Mouse (Mus musculus) right cerebral cortex, postnatal 36 days (tissue): ENCODE data around the gene Opcml.

Source experiments
- DNase-seq, 2 experiments: peaks; one replicate each; pipeline ENCODE4 v3.0.0; 2022; ENCODE audit warnings: low spot score in 2 of 2, mixed read lengths in 1 of 2

Opcml gene

GRCm38 (mm10) chr9:28160953-28161352 lies 370.4 kb downstream of the Opcml start:
- DNase-seq, result no peak

DNA sequence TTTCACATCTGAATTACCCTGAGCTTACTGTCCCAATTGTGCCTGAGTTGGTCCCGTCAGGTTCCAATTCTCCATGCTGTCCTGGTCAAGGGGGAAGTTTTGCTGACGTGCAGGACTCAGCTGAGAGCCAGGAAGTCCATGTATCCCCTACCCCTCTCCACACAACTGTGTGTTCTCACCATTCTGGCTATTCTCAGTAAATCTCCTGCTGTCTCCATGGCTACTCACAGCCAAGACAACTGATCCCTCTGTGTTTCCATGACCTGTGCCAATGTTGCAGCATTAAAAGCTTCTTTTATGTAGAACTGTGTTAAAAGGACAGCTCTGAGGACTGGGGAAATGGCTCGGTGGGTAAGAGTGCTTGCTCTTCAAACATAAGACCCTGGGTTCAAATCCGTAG lies 373.4 kb downstream of the Opcml start:
- DNase-seq, result no peak

GRCm38 (mm10) chr9:28171890-28172289 lies 381.3 kb downstream of the Opcml start:
- peak; percentile 20 to 25 for DNase-seq

- DNase-seq, result no peak
Measured at GRCm38 (mm10) chr9:28177052-28177451, 386.5 kb downstream of the Opcml start.

- DNase-seq, result no peak
Measured at GRCm38 (mm10) chr9:28178123-28178887, 387.7 kb downstream of the Opcml start.

DNA sequence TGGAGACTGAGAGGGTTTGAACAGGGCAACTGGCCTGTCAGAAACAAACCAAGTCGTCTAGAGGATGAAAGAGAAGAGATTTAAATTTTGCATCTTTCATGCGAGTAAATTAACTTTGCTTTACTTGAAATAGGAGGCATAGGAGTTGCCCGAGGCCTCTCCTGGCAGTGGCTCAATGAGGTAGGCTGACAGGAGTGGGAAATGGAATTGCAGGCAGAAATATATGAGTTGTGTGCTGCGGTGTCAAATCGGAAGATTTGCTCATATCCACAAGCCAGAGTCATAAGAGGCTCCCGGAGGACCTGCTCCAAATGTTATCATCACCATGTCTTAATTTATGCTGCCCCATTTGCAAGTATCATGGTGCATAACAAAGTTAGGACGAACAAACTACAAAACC lies 391.3 kb downstream of the Opcml start:
- no peak for DNase-seq

GRCm38 (mm10) chr9:28190226-28190625 lies 399.7 kb downstream of the Opcml start:
- DNase-seq, result no peak

GRCm38 (mm10) chr9:28190751-28191150 lies 400.2 kb downstream of the Opcml start:
- no peak for DNase-seq

GRCm38 (mm10) chr9:28196550-28196949 lies 406.0 kb downstream of the Opcml start:
- no peak for DNase-seq

- DNase-seq, result no peak
Measured at GRCm38 (mm10) chr9:28197061-28197460, 406.5 kb downstream of the Opcml start.

GRCm38 (mm10) chr9:28197631-28198030 lies 407.1 kb downstream of the Opcml start:
- peak; percentile 42 to 58 for DNase-seq

DNA sequence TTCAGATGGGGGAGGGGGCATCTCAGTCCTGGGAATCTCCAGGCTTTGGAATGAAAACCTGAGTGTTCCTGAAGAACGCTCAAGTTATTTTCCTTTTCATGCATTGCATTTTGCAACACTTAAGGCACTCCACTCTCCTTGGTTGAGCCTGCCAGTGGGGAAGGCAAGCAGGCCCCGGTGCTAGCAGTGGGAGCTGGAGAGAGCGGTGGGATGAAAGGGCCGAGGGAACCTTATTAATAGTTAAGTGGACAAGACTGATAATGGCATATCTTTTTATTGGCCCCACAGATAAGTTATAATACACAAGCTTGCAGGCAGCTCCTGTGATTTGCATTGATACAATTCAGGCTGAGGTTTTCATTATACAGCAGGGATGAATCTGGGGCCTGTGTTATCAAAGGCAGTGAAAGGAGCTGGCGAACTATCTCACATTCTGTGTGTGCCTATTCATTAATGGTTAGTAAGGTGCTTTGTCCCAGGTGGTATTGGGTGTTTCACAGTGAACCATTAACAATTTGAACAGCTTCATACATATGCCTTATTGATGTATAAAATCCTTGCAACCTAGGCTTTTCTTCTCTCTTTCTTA lies 407.6 kb downstream of the Opcml start:
- no peak for DNase-seq

DNA sequence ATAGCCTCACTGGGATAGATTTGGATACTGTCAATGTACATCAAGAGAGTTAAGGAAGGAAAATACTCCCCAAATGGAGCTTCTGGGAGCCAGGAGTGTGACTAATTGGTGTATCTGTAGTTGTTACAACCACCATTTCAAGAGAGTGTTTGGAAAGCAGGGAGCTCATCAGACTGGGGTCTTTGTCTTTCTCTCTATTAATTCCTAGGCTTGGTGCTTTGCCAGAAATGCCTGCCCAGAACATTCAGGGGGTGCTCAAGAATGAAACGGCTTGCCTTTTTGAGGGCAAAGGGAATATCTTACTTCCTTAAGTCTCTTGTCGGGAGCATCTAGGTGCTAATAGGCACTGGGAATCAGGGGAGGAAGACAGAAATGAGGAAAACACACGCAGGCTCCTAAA lies 416.9 kb downstream of the Opcml start:
- no peak for DNase-seq

DNA sequence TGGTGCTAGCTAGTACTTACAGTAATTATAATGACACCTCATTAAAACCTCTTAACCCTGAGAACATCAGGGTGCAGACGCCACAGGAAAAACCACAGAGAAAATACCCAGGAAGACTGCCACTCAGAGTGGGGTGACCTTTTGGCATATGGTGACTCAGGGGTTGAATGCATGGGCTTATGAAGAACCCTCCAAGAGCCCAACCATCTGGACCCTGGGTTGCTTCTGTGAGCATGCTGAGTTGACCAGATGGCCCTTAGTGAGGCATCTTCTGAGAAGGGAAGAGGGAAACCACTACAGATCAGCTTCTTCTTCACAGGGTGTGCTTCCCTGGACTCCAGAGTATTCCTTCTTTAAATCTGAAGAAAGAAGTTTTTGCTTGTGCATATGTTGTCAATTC lies 418.1 kb downstream of the Opcml start:
- DNase-seq, result no peak

DNA sequence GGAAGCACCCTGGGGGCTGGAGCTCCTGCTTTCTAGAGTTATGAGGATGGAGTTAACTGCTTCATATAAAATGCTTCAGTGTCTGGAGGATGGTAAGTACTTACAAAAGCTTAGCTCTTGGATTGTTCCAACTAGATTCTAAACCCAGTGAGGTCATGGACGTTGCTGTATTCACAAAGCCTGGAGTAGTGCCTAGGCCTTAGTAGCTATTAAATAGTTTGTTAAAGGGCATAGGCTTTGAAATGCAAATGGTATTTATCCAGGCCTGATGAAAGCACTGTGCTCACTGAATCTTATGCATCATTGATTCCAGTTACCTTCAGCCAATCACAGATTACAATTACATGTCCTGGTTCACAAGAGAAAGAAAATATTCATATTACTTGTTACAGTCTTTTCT lies 421.3 kb downstream of the Opcml start:
- DNase-seq, result no peak

GRCm38 (mm10) chr9:28213893-28214292 lies 423.3 kb downstream of the Opcml start:
- no peak for DNase-seq

DNA sequence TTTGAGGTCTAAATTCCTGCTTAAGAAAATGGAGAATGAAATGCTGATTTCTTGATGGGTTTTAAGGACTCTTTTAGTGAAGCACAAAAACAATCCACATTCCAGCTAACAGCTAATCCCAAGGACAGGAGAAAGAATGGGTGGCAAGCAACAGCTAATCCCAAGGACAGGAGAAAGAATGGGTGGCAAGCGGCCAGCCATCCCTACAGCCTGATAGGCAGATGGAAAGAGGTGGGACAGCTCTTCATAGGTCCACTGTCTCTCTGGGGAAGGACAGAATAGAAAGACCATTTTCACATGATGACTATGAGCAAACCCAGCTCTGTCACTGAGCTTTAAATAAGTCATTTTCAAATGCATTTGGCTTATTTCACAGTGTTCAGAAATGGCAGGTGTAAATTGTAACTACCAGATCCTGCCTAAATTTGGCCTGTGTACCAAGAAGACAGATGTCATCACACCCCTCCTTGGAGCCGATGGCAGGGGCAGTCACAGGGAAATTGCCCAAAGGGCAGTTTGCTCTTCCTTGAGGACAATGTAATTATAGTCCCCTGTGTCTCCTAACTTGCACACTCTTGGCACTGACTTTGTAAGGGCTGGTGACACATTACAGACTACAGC lies 427.6 kb downstream of the Opcml start:
- DNase-seq, result peak in 1 of 2 experiments; percentile 30

DNA sequence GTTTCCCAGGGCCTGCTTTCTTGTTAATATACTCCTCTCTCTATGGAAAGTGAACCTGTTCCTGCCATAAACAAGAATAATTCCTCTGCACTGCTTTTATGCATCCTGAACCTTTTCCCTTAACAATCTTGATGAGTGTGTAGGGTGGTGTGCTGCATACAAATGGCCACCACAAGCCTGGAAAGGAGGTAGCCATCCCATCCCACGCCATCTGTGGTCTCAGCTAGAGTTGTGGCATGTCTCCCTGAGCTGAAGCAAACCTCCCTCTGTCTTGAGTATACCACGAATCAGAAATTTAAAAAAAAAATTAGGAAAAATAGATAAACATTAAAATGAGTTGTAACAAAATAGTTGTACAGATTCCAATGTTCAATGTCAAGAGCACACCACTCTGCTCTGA lies 432.2 kb downstream of the Opcml start:
- DNase-seq, result no peak

DNA sequence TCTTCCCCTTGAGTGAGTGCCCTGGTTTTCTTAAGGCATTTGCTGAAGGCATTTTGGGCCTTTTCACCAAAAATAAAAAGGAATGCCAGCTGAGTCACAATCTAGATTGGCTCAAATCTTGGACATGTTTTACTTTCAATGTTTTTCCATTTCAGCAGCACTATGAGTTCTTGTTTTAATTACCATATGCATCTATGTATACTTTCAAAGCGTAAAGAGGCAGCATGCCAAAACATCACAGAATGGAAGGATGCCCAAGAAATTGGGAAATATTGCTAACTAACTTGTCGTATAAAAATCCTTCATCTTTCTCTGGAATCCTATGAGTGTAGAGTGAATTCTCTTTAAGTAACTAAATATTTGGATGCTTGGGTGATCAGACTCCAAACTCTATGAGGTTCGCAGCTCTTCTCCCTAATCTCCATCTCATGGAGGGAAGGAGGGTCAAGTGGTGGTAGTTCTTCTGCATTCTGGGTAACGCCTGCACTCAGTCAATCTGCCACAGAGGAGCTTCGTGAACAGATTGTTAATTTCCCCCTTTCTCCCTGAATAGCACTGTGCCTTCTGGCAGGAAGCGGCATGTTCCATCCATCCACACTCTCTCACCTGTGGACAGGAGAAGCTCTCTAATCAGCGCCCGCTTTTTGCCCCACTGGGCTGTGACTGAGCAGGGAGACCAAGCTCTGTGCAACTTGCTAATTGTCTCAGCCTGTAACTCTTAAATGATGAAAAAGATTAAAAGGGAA lies 435.4 kb downstream of the Opcml start:
- peak in 1 of 2 experiments; percentile 30 for DNase-seq

GRCm38 (mm10) chr9:28226570-28226951 lies 436.0 kb downstream of the Opcml start:
- DNase-seq, result peak in 1 of 2 experiments; percentile 57

DNA sequence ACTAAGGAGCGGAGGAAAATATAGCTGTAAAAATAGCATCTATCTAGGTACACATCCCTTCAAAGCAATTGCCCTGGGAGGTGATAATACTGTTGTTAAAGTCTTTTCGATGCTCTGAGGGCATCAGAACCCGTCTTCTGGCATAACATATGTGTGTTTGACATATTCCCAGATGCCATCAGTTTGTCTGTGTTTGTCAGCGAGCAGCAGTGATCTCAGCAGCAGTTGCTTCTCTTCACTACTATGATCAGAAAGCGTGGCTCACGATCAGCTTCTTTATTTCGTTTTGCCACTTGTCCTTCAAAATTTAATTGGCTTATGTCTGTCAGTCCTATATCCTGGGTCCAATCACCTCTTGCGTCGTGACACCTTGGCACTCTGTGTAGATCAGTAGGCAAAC lies 447.9 kb downstream of the Opcml start:
- no peak for DNase-seq

DNA sequence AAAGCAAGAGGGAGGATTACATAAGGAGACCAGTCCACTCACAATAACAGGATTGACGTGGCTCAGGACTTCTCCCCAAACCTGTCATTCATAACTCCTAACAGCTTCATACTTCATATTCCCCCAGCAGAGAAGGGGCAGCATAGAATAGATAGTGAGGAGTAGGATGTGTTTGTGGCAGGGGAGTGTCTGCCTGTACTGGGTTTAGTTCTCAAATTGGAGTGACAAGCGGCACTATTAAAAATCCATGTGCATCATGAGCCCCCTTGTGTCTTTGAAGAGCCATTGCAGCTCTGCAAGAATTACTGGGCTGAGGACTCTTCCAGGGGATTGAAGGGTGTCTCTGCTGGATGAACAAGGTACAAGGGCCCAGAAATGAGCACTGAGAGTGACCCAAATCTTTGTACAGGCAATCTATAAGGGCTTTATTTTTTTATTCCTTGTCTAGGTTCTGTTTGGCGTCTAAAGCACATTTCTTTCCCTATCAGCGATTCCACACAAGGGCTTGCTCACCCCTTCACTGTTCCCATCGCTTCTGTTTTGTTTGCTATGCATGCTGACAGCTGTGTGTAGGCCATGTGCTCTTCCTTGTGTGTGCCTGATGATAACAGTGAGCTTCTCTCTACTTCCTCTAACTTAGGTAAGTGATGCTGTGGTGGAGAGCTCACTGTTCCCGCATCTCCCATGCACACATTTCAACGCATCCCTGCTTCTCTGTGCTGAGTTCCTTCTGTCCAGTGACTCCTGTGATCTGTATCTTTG lies 457.3 kb downstream of the Opcml start:
- no peak for DNase-seq
